Mouse (Mus musculus) lung, postnatal 4 days (tissue): ENCODE results near the gene Ncapd3.
A peak's percentile ranks its signal among the peaks of the same experiment; 100 is the strongest.

Source experiments
- DNase-seq, 2 experiments: peaks; one replicate each; pipeline ENCODE4 v3.0.0; 2021

Ncapd3 gene

DNA sequence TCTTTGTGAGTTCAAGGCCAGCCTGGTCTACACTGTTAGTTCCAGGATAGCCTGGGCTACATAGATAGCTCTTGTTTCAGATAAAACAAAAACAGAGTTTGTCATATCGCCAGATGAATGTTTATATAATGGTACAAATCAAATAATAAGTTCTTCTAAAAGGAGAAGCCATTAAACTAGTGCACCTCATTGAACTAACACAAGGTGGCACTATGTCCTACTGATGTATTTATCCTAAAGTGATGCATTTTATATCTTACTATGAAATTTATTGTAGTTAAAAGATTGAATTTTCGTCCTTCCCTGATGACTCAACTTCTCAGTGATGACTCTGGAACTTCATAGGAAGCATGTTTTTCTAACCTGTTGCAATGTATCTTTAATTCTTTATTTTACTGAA, 19.5 kb downstream of the Ncapd3 start:
- DNase-seq: no peak

DNA sequence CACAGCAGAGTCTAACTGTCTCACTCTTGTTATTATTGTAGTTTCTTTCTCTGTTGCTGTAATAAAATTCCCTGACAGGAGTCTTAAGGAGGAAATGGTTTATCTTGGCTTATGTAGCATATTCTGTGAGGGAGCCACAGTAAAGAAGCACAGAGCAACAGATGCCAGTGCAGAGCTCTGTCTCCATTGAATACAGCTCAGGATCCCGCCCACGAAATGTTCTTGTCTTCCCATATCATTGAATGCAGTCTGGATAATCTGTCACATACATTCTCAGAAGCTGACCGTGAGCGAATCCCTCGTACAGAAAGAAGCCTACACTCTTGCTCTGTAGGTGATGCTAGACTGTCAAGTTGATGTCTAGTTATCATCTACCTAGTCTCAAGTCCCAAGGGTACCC, 28.4 kb downstream of the Ncapd3 start:
- DNase-seq: no peak

DNA sequence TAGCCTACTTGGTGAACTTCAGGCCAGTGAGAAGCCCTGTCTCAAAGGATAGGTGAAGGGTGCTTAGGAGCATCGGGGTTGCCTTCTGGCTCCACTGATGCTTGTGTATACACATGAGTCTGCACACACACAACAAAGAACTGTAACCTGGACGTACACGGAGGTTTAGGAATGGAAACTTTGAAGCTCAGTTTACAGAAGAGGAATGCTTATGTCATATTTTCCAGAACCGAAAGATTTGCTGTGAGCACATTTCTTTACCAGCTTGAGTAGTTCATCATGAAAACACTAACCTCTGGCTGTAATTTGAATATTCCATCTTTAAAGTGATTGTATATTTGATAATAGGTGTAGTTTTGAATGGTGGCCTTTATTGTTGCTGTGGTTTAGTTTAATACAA, 40.9 kb downstream of the Ncapd3 start:
- DNase-seq: no peak

DNA sequence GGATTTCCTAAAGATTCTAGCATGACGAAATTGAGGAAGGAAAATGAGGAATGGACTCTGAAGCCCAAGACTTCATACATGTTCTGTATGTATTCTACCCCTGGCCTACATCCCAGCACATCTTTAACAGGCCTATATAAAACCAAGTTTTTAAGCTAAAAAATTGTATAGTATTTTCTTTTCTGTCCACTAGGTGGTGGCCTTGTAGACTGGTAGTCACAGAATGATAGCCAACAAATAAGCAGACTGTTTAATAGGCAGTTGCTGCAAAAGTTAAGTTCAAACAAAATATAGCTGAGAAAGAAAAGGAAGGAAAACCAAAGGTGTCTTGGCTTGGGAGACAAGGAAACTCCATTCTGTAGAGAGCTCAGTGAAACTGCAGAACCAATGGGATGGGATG, 44.7 kb downstream of the Ncapd3 start:
- DNase-seq: no peak

DNA sequence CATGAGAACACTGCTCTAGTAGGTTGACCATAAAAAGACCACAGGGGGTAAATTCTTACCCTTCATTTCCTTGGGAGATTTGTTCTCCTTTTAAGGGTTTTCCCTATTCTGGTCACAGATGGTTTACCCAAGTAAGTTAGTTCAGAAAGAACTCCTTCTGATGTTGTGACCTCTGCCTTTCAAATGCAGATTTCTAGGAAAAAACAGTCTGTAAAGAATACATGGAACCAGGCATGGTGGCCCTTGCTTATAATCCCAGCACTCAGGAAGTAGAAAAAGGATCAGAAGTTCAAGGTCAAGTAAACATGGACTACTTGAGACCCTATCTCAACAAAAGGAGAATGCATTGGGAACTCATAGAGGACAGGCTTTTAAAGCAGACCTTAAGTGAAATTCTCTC, 45.8 kb downstream of the Ncapd3 start:
- no peak for DNase-seq

DNA sequence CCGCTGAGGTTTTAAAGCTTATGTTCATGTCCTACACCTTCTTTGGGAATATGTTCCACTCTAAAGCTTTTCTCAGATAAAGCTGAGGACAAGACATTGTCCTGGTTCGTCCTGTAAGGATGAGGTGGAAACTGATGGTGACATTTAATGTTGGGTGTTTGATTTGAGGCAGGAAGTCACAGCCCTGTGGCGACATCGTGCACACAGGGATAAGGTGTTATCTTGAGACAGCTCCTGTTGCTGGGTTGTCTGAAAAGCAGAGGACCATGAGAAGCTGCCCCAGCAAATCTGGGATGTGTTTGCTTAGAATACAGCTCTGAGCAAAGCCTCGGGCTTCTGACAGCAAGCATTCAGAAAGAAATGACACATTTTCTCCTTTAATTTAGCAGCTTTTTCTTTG, 56.3 kb downstream of the Ncapd3 start:
- DNase-seq: no peak

DNA sequence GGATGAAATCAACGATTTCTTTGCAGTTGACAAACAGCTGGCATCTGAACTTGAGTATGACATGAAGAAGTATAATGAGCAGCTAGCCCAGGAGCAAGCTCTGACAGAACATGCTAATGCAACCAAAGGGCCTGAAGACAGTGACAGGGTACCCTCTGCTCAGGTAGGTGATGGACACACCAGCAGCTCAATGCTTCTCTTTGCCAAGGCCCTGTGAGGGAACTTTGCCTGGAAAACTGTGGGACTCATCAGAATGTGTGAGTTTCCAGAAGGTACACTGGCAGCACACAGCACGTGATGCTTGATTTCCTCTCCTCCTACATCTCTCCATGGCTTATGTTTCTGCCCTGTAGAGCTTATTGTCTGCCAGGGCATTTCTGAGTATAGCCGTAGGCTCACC, 57.4 kb downstream of the Ncapd3 start:
- no peak for DNase-seq

DNA sequence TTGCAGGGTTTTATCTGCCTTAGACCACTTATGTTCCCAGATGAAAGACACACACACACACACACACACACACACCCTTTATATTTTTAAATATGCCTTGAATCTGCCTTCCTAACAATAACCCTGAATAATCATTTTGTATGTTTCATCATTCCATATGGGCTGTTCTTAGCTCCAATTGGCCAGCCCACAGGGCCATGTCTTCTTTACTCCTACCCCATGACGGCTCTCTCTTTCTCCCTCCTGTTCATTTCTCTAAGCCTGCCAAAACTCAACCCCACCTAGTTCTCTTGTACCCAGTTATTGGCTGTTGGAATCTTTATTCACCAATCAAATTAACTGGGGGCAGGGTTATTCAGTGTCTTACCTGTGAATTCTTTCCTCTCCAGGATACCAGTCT, 60.2 kb downstream of the Ncapd3 start:
- no peak for DNase-seq

DNA sequence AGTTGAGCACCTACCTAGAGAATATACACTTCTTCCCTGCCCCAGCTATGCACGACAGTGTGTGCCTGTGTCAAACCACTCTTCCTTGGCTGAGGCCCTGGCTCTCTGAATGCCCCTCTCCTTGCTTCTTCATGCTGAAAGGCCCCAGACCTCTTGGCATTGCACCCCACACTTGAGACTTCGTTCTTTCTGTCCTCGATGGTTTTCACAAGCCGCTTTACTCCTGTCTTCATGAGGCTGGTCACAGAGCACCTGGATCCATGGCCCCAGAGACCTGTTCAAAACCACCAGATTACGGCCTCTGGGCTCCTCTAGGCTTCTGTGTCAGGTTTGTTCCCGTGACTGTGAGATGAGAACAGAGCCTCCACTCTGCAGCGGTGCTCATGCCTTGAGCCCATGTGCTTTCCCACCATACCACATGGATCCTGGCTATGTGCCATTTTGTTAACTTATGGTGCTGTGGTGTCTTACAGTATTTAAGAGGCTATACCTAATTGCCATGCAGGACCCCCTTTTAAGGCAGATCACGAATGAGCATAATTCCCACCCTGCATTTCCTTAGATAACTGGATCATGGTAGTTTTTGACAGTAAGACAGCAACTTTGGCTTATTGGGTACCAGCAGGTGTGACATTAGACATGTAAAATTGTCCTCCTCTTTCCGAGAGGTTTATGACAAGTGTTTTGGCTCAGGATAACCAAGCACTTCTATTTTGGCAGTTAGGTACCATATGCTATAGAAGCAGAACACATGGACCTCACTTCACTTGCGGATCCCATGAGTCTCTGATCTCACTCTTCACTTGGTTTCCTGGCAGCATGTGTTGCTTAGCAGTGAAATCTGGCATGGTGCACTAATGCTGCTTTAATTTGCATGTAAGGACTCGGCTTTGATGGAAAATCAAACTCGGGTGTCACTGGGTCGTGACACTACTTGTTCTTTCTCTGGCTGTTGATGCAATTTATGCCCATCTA, 61.1 kb downstream of the Ncapd3 start:
- DNase-seq: no peak

DNA sequence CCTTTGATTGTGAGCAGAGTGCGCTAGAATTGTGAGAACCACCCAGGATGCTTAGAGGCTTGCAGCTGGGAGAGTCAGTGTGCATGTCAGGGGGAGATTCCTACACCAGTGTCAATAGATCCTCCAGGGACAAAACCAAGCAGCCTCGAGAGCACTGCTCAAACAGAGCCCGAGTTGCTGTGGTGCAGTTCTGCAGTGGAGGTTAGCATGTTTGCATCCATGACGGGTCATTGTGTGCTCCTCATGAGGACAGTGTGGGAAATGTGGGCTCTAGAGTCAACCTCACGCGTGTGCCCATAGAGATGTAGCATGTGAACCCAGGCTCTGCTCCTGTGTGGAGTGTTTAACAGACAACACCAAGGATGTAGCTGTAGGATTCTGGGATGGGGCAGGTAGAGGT, 62.9 kb downstream of the Ncapd3 start:
- no peak for DNase-seq

DNA sequence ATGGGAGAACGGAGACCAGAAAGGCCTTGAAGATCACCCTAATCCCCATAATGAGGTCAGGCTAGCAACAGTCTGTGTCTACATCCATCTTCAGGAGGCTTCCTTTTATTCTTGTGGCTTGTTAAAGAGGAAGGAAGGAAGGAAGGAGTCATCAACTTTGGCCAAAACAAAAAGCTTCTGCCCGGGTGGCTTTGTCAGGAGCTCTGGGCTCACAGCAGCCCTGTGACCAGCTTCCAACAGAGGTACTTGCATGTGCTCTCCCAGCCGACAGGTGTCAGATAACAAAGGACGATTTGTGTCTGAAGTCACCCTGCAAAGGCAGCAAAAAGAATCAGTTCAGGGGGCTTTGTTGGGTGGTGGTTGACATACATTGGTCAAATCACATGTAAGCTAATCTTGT, 68.1 kb downstream of the Ncapd3 start:
- DNase-seq: peak; percentile 16 to 38

DNA sequence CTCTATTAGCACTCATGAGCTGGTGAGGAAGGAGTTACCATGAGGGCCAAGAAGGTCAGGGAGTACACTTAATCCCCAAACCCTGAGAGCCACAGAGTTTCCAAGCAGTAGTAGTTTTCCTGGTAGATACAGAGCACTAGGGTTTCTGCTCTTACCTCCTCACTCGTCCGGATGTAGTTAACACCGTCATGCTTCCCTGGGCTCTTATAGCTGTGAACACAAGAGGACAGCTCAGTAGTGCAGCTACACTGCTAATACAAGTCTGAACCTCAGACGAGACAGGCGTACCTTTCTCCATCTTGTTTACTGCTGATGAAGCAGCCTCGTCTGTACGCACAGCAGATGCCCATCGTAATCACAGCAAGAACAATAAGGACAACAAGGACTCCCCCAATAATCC, 68.6 kb downstream of the Ncapd3 start:
- no peak for DNase-seq

DNA sequence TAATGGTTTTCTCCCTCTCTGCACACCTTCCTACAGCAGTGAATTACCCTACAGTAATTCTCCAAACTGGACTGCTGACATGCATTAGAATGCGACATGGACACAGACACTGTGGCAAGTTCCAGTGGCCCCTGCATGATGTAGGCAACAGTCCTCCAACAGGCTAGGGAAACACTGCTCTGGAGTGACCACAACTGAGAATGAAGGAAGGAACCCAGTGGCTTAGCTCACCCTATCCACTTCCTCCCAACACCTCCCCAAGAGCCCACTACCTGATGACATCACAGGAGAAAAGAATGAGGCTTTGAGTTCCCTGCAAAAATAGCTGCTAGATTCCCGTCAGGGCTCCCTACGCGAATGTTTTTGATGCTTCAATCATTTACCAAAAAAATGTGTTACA, 69.5 kb downstream of the Ncapd3 start:
- DNase-seq: no peak

DNA sequence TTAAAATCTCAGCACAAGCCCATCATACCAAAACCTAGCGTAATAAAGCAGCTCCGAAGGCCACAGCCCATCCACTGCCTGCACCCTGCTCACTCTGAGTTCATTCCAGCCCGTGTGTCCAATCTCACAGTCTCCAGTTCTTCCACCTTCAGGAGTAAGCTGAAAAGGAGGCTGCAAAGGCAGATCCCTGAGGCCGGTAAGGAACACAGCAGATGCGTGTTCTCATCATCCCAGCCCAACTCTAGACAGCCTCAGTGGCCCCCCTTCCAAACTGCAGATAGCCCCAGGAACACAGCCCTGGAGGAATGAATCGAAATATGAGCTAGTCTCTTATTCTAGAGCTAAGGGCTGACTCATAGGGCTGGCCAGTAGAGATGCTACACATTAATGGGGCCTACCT, 71.5 kb downstream of the Ncapd3 start:
- no peak for DNase-seq

DNA sequence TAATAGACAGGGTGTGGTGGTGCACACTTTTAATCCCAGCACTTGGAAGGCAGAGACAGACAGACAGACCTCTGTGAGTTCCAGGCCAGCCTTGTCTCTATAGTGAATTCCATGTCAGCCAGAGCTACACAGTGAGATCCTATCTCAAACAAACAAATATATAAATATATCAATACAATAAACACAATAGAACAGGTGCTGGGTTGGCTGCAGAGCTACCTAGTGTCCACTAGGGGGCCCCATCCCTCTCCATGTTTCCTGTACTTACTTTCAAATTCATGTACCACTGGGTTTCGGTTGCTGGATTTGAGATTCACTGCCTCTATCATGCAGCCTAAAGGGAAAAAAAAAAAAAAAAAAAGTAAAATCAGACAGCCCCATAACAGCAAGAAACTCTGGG, 76.1 kb downstream of the Ncapd3 start:
- peak in 1 of 2 experiments; percentile 32 for DNase-seq

DNA sequence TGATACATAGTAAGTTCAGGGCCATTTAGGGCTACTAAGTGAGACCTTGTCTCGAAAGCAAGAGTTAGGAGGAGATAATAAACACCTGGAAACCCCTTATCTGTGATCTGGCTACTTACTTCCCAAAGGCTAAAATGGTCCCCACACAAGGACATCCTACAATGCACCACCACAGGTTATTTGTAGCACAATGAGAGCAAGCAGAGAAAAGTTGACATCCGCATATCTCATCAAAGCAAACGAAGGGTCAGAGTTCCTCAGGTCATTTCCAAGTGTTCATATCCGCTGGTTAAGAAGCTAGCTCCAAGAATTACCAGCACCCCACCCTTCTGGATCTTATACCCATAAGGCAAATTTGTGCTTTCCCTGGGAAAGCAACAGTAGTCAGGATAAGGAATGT, 78.5 kb downstream of the Ncapd3 start:
- no peak for DNase-seq

DNA sequence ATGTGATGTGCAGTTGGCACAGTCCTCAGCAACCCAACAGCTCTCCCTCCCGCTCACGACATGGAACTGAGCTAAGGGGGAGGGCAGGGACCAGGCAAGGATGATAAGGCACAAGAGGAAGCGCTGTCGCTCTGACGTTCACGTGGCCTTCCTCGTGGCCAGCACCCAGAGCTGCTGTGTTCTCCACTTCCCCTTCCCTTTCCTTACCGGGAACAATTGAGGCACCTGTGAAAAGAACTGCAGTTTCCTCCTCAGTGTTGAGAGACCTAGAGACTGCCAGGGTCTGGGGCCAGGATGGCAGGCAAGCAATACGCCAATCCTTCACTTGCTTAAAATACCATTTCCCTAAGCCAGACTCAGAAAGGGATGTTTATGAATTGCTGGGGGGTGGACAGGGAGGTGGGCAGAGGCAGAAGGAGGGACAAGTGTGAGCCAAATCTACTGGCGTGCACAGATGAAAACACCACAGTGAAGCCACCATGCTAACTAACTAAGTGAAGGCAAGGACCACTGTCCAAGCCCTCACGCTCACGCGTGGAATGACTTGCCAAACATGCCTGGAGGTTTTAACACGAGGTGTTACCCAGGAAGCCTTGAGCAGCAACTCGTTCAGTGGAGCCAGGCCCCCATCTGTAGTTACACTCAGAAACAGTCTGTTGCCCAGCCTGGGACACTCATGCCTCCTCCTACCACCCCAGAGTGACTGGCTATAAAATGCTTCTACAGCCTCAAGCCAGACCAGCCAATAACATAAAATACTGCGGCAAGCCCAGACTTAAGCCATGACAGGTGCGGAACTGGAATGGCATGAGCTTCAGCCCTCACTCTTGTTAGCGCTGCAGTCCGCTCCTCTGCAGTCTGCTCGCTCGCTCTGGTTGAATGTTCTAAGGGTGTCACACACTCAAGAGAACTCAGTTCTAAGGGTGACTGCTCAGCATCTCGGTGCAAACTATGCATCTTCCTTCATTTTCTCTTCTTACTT, 79.8 kb downstream of the Ncapd3 start:
- DNase-seq: peak; percentile 70 to 78

DNA sequence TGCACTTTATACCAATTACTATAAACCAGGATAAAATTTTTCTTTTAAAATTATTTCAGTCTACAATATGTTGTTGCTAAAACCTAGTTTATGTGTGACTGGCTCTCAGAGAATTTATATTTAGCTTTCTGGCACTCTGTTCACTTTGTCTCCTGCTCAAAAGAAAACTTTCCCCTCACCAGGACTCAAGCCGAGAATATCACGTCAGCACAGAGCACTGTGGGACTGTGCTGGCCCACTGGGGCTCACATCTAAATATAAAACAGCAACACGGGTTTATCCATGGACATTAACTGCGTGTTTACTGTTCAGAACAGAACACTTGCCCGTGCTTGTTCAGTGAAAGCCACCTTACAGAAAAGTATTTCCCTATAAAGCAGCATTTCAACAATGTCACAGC, 80.7 kb downstream of the Ncapd3 start:
- no peak for DNase-seq

DNA sequence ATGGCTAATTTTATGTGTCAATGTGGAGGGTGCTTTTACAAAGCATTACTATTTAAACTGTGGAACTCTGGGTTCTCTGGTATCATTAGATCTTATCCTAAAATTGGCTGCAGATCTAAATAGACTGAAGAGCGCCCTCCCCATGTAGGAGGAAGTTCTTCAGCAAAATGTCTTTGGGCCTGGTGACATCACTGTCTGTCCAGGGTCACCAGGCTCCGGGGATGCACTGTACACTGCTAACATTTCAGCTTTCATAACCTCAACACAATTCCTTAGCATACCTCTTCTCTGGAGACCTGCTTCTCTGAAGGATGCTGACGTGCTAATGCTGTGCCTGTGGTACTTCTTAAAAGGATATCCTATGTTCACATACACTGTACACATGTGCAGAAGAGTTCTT, 81.8 kb downstream of the Ncapd3 start:
- DNase-seq: no peak

DNA sequence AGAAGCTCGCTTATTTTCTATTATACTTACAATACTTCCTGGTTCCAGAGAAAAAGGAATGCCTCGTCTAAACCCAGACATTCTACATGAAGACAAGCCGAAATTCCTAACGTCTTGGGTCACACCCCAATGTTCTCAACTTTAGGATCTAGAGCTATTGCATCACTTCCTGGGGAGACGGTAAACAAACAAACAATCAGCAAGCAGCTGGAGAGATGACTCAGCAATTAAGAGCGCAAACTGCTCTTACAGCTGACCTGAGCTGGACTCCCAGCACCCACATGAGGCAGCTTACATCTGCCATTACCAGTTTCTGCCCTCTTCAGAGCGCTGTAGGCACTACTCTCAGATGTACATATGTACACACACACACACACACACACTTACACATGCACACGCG, 91.3 kb downstream of the Ncapd3 start:
- no peak for DNase-seq

DNA sequence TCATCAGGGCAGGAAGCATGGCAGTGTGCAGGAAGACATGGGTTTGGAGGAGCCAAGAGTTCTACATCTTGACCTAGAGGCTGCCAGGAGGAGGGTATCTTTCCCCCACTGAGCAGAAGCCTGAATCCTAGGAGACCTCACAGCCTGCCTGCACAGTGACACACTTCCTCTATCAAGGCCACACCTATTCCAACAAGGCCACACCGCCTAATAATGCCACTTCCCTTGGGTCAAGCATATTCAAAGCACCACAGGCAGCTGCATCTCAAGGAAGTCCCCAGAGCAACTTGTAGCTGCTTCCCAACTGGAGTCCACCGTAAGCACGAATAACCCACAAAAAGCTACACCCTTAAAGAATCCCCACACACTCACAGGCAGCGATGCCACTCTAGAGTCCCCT, 92.1 kb downstream of the Ncapd3 start:
- no peak for DNase-seq

DNA sequence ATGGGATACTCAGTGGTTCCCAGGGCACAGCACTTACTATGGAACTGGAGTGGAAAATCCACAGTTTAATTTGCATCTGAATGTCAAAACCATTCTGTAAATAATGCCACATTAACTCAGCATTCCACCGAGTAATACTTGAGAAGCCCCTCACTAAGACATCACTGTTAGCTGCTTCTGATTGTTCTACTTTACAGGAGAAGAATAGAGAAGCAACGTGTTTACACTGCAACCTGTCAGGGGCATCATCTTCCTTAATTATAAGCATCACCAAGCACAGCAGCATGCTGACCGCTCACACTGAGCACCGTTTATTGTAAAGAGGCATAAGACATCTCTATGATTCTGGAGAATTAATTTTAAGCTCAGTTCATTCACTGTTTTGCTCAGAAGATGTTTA, 93.0 kb downstream of the Ncapd3 start:
- no peak for DNase-seq

DNA sequence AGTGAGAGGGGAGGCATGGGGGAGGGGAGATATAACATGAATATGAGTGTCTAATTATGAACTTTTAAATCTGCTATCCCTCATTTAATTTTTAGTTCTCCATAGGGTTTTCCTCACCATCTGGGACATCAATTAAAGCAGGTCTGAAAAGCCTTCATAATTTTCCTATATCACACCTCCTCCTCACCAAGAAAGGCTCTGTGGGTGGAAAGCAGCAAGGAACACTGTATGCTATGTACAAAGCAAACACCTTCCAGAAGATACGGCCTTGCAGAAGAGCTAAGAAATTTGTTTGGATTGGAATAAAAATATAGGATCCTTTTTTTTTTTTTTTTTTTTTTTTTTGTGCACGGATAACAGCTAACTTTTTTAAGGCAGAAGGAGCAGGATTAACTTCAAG, 94.0 kb downstream of the Ncapd3 start:
- DNase-seq: no peak

DNA sequence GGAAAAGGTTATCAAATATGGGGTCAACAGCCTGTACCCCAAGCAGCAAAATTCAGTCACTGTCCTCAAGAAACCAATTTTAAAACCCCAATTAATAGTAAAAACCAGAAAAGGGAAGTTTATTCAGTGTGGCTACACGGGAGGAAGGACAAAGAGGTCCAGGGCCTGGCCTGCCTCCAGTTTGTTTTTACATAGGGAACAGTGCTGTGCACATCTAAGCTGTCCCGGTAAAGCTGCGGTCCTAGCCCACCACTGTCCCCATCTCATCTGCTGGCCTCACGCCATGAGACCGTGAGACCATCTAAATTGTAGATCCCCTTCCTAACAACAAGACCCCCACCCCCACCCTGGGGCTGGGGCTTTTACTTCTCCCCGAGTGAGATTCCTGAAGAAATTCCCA, 95.5 kb downstream of the Ncapd3 start:
- no peak for DNase-seq
